8 mouse cellular contexts compared by ENCODE assay signal in the genomic region with DNA sequence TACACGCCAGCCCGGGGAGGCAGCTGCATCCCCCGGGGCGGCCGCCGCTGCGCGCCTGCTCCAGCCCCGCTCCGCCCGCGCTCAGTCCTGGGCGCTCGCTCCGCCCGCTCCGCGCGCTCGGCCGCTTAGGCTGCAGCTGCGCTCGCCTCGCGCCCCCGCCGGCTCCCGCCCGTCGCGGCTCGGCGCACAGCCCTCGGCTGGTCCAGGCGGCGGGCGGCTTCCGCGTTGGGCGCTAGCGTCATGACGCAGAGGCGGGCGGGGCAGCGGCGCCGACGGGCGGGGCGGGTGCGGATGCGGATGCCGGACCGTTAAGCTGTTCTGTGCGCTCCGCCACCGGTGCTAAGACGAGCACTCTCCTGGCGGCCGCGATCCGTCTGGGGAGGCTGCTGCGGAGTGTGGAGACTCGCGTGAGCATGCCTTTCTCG. TPM values are rescaled to one million over a fixed set of nuclear protein-coding genes. Genes with fewer than 3 reads are reported as not detected.
DNase-seq lines count a peak whose midpoint lies in the region; ATAC-seq and TF ChIP-seq lines count a peak whose summit lies in the region.

A gene (minus strand): TSS at position 73 of the 425 bp plus-strand sequence.
A gene (plus strand): TSS at position 290 of the 425 bp plus-strand sequence.

- no peak for TF ChIP-seq EP300 in heart, adult 2 months (IDR thresholded peaks at IDR 0.05; ENCODE audit: insufficient read depth, low read depth, low read length)

- peak; percentile 70 for DNase-seq in 3T3-L1 (ENCODE audit: low read depth, low spot score)
- DNase-seq in adrenal gland, postnatal 4 days (ENCODE audit: low spot score in 2 of 2), result peak; percentile 79
- DNase-seq in heart, adult 2 months, result peak; percentile 97
- DNase-seq in kidney, adult 8-10 months, result peak; percentile 84 to 88
- DNase-seq in midbrain, embryonic 14.5 days, result peak; percentile 97
- DNase-seq in spleen, adult 12 weeks (ENCODE audit: low spot score), result peak; percentile 93

- H3K9ac ChIP-seq in embryonic facial prominence, embryonic 13.5 days, result peak within 1 kb of the TSS; percentile 83
- peak within 1 kb of the TSS; percentile 88 for H3K9ac ChIP-seq in heart, adult 2 months (ENCODE audit: low read depth, low read length)
- peak within 1 kb of the TSS; percentile 76 for H3K9ac ChIP-seq in limb, embryonic 12.5 days (replicated peaks)
- peak within 1 kb of the TSS; percentile 84 for H3K9ac ChIP-seq in midbrain, embryonic 14.5 days (replicated peaks; ENCODE audit: low read length)

- WGBS in embryonic facial prominence, embryonic 13.5 days, result under 1% methylated on average over 66 of the region's 66 CpGs
- WGBS in heart, adult 2 months, result under 1% methylated on average over 66 of the region's 66 CpGs
- 1% methylated on average over 55 of the region's 66 CpGs for WGBS in limb, embryonic 12.5 days
- under 1% methylated on average over 66 of the region's 66 CpGs for WGBS in midbrain, embryonic 14.5 days

- peak; percentile 59 for TF ChIP-seq CTCF in heart, adult 2 months (IDR thresholded peaks at IDR 0.05)

- H3K79me2 ChIP-seq in heart, adult 2 months (replicated peaks; ENCODE audit: control insufficient read depth, insufficient read depth, low read length), result no peaks in the 10 kb centered on the region

- peak within 1 kb of the TSS; percentile 97 for H3K4me2 ChIP-seq in embryonic facial prominence, embryonic 13.5 days
- peak within 1 kb of the TSS; percentile 96 for H3K4me2 ChIP-seq in limb, embryonic 12.5 days
- peak within 1 kb of the TSS; percentile 97 for H3K4me2 ChIP-seq in midbrain, embryonic 14.5 days (ENCODE audit: low read length)

- H3K9me3 ChIP-seq in embryonic facial prominence, embryonic 13.5 days, result no peaks in the 10 kb centered on the region
- no peaks in the 10 kb centered on the region for H3K9me3 ChIP-seq in limb, embryonic 12.5 days
- H3K9me3 ChIP-seq in midbrain, embryonic 14.5 days (ENCODE audit: control insufficient read depth, low read length), result no peaks in the 10 kb centered on the region

- H3K27ac ChIP-seq in embryonic facial prominence, embryonic 13.5 days, result peak within 1 kb of the TSS; percentile 89
- peak within 1 kb of the TSS; percentile 93 for H3K27ac ChIP-seq in heart, adult 2 months
- peak within 1 kb of the TSS; percentile 87 for H3K27ac ChIP-seq in limb, embryonic 12.5 days
- H3K27ac ChIP-seq in midbrain, embryonic 14.5 days (replicated peaks; ENCODE audit: low read depth, low read length), result peak within 1 kb of the TSS; percentile 82

- ATAC-seq in embryonic facial prominence, embryonic 13.5 days (ENCODE audit: insufficient number of reproducible peaks, insufficient read depth, low FRiP score, low TSS enrichment, low read depth), result peak; percentile 97
- peak; percentile 95 for ATAC-seq in limb, embryonic 12.5 days (ENCODE audit: insufficient number of reproducible peaks, insufficient read depth, low FRiP score, low TSS enrichment, low read depth)
- ATAC-seq in midbrain, embryonic 14.5 days (ENCODE audit: low FRiP score, low TSS enrichment), result peak; percentile 97

- peak; percentile 81 for TF ChIP-seq POLR2A in heart, adult 2 months (IDR thresholded peaks at IDR 0.05; ENCODE audit: insufficient read depth, low read depth, low read length)

- peaks cover 21% of the 10 kb centered on the region for H3K4me1 ChIP-seq in embryonic facial prominence, embryonic 13.5 days
- H3K4me1 ChIP-seq in heart, adult 2 months (ENCODE audit: control insufficient read depth, insufficient read depth, low read length), result peaks cover 2% of the 10 kb centered on the region
- H3K4me1 ChIP-seq in limb, embryonic 12.5 days (replicated peaks), result peaks cover 21% of the 10 kb centered on the region
- H3K4me1 ChIP-seq in midbrain, embryonic 14.5 days (ENCODE audit: control insufficient read depth, insufficient read depth, low read length), result peaks cover 10% of the 10 kb centered on the region

- intact Hi-C loops in heart, adult 2 months (cut with DNase I), result loop anchor here (2.0 to 10.0 kb wide), 8 partner anchors 56 to 943 kb away; a partner anchor contains a TSS

- no peaks in the 10 kb centered on the region for H3K27me3 ChIP-seq in embryonic facial prominence, embryonic 13.5 days
- no peaks in the 10 kb centered on the region for H3K27me3 ChIP-seq in heart, adult 2 months (ENCODE audit: control insufficient read depth, insufficient read depth, low read length)
- no peaks in the 10 kb centered on the region; the same call in 1 of the 2 replicates for H3K27me3 ChIP-seq in limb, embryonic 12.5 days
- 0 out of 2 replicates have a peak, but pooled peaks cover 3% of the 10 kb centered on the region for H3K27me3 ChIP-seq in midbrain, embryonic 14.5 days (ENCODE audit: control insufficient read depth, insufficient read depth, low read length)

- H3K4me3 ChIP-seq in embryonic facial prominence, embryonic 13.5 days, result peak within 1 kb of the TSS; percentile 77
- H3K4me3 ChIP-seq in heart, adult 2 months, result peak within 1 kb of the TSS; percentile 74
- H3K4me3 ChIP-seq in limb, embryonic 12.5 days (replicated peaks), result peak within 1 kb of the TSS; percentile 71
- H3K4me3 ChIP-seq in midbrain, embryonic 14.5 days (replicated peaks; ENCODE audit: low read depth, low read length), result peak within 1 kb of the TSS; percentile 81

- H3K36me3 ChIP-seq in embryonic facial prominence, embryonic 13.5 days, result no peaks in the 10 kb centered on the region
- no peaks in the 10 kb centered on the region for H3K36me3 ChIP-seq in heart, adult 2 months (ENCODE audit: control insufficient read depth, insufficient read depth, low read length)
- no peaks in the 10 kb centered on the region for H3K36me3 ChIP-seq in limb, embryonic 12.5 days
- H3K36me3 ChIP-seq in midbrain, embryonic 14.5 days (ENCODE audit: control insufficient read depth, insufficient read depth, low read length), result no peaks in the 10 kb centered on the region

RNA-seq across cellular contexts. Expression of the first gene that starts in this region (rescaled TPM):
- 10 to 100 TPM; 23.8 to 25.1 TPM for total RNA-seq in adrenal gland, postnatal 4 days (2021)
- 7.5 and 8.8 TPM in 2 replicates for polyA plus RNA-seq in embryonic facial prominence, embryonic 13.5 days (2015; fragmentation: Nextera tagmentation; extraction: Ambion mirVana)
- 1 to 10 TPM; 6.5 to 7.6 TPM for total RNA-seq in heart, adult 2 months (2021)
- polyA plus RNA-seq in heart, adult 2 months (2012; rRNA removed), result 4.3 and 6.3 TPM in 2 replicates
- polyA plus RNA-seq in limb, embryonic 12.5 days (2016; fragmentation: Nextera tagmentation; extraction: Ambion mirVana), result 9.9 and 12.0 TPM in 2 replicates
- 10.3 and 11.8 TPM in 2 replicates for polyA plus RNA-seq in midbrain, embryonic 14.5 days (2014; fragmentation: Nextera tagmentation; extraction: Ambion mirVana)

RNA-seq across cellular contexts. Expression of the second gene that starts in this region (rescaled TPM):
- 1 to 10 TPM; 1.1 to 1.4 TPM for total RNA-seq in adrenal gland, postnatal 4 days (2021)
- polyA plus RNA-seq in embryonic facial prominence, embryonic 13.5 days (2015; fragmentation: Nextera tagmentation; extraction: Ambion mirVana), result 0.28 and 0.30 TPM in 2 replicates
- total RNA-seq in heart, adult 2 months (2021), result not detected
- polyA plus RNA-seq in heart, adult 2 months (2012; rRNA removed), result 0.18 and 0.32 TPM in 2 replicates
- polyA plus RNA-seq in limb, embryonic 12.5 days (2016; fragmentation: Nextera tagmentation; extraction: Ambion mirVana), result 0.14 and 0.47 TPM in 2 replicates
- polyA plus RNA-seq in midbrain, embryonic 14.5 days (2014; fragmentation: Nextera tagmentation; extraction: Ambion mirVana), result 0.47 and 0.49 TPM in 2 replicates

Comparison
In these comparisons a context has a peak if more than half of its experiments do, and no peak if none do; other contexts are left out.
1. Peak in every context shown above with its lines: DNase-seq, ATAC-seq, H3K4me3 ChIP-seq and H3K27ac ChIP-seq.